Mouse (Mus musculus) G1E (cell line): Measurements from ENCODE around the gene Grik3. TPM values are rescaled to one million over a fixed set of nuclear protein-coding genes. Genes with fewer than 3 reads are reported as not detected.

Experiments
- ATAC-seq: 2 replicates; pipeline ENCODE4 v1.8.0; 2016; ENCODE audit warnings: mild to moderate bottlenecking; ENCODE audit not compliant: insufficient number of reproducible peaks, poor library complexity, low FRiP score, severe bottlenecking; ENCODE audit errors: extremely low read depth
- DNase-seq: peaks from one replicate; pipeline ENCODE4 v3.0.0; 2012; ENCODE audit warnings: low spot score
- H3K27me3 ChIP-seq: 2 replicates; pipeline ENCODE4 v1.6.1; 2012; ENCODE audit warnings: mild to moderate bottlenecking, low read length, inconsistent platforms; ENCODE audit not compliant: insufficient read depth
- H3K36me3 ChIP-seq: replicated peaks from 2 replicates; pipeline ENCODE3; 2012; ENCODE audit warnings: mild to moderate bottlenecking, inconsistent platforms
- H3K4me1 ChIP-seq: 2 replicates; pipeline ENCODE4 v1.6.1; 2012; ENCODE audit warnings: low read depth, low read length, inconsistent platforms, mixed read lengths; ENCODE audit not compliant: insufficient read depth
- H3K4me3 ChIP-seq: 2 replicates; pipeline ENCODE4 v1.5.1; 2012; ENCODE audit warnings: low read depth, mild to moderate bottlenecking, inconsistent platforms, low read length, moderate library complexity, mixed read lengths
- H3K9me3 ChIP-seq: replicated peaks from 2 replicates; pipeline ENCODE4 v1.6.1; 2012; ENCODE audit warnings: inconsistent platforms
- CTCF ChIP-seq: IDR thresholded peaks from 2 replicates; pipeline ENCODE4 v1.5.1; 2012; ENCODE audit warnings: low read depth, low read length, inconsistent platforms, mixed read lengths
- GATA1 ChIP-seq: IDR thresholded peaks from 2 replicates; pipeline ENCODE4 v1.6.1; 2012; ENCODE audit warnings: borderline replicate concordance, low read length, inconsistent platforms, mixed read lengths
- GATA2 ChIP-seq: IDR thresholded peaks from 2 replicates; pipeline ENCODE4 v1.6.1; 2012; ENCODE audit warnings: low read depth, low read length, inconsistent platforms, borderline replicate concordance
- POLR2AphosphoS5 ChIP-seq: IDR thresholded peaks from 2 replicates; pipeline ENCODE4 v1.6.1; 2012; ENCODE audit warnings: low read depth, low read length, inconsistent platforms; ENCODE audit not compliant: insufficient replicate concordance
- TAL1 ChIP-seq: conservative IDR thresholded peaks from 2 replicates; pipeline ENCODE4 v1.6.1; 2012; ENCODE audit warnings: low read depth, low read length, inconsistent platforms, mixed read lengths
- polyA plus RNA-seq: library from polyadenylated mRNA; stranded (reverse); fragments of >175 nt; gene quantifications from 2 replicates; pipeline ENCODE4 v1.2.3, GENCODE M21; 2012
- total RNA-seq, 2 experiments: library from RNA; stranded (forward) in 1 of 2; stranded (reverse) in 1 of 2; fragments of 200-1000 nt in 1 of 2; fragments of >200 nt in 1 of 2; fragmentation: Nextera tagmentation in 1 of 2; gene quantifications; 2 replicates each; pipeline ENCODE4 v1.2.3; 2014 to 2017

Grik3 gene
- total and polyA plus RNA-seq, 3 experiments, result 0.05 TPM; not detected in 2

DNA sequence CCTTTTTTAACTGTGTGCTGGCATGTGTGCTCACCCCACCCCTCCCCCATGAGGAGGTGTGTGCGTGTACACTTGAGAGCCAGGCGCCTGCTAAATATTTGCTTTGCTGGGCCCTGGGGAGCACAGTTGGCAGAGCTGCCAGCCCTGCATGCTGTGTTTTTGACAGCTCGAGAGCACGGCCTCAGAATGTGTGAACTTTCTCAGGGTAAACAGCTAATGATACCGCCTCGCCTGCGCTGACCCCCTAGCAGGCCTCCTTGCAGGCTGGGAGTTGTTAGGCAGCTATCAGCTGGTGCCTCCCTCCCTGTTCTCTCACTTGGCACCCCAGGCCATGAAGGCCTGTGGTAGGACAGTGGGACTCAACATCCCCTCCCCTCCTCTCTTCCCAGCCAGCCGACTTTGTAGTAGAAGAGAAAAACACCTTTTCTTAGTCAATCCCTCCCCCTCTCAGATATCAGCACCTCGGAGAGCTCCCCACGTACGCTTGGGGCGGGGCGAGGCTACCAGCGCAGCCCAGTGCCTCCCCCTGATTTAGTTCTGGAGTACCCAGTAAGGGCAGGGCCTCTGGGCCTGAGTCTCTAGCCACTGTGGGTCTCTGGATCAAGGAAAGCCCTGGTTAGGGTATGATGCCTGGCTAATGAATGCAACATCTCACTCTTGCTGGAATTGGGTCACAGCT lies 99.9 kb downstream of the Grik3 start:
- Histone ChIP-seq H3K4me3 (no peak overlapping the region; the same call in 1 of the 2 replicates), H3K9me3 (peaks cover 95% of the 10 kb centered on the region), H3K27me3 (no peaks in the 10 kb centered on the region), H3K36me3 (no peaks in the 10 kb centered on the region), H3K4me1 (no peaks in the 10 kb centered on the region)
- ATAC-seq, result no peak
- no peak for DNase-seq
- TF ChIP-seq TAL1 (no peak), POLR2AphosphoS5 (no peak), GATA1 (no peak), GATA2 (no peak), CTCF (no peak)

DNA sequence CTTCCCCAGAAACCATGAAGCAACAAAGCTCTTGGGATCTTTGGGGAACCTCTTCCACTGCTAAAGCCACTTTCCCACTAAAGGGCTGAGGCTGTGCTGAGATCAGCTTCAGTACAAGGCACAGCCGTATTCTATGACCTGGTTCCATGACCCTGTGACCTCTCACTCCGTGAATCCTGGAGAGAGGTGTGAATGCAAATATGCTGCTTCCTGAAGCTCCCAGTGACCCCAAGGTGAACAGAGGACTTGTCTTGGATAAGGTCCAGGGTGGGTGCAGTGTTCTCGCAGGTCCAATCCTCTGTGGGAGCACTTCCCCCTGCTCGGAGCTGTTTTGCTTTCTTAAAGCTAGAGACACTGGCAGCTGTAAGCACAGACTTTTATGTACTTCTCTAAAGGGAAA lies 102.2 kb downstream of the Grik3 start:
- no peak for DNase-seq
- H3K4me3 ChIP-seq, result no peak overlapping the region
- no peaks in the 10 kb centered on the region for H3K36me3 ChIP-seq
- H3K27me3 ChIP-seq, result no peaks in the 10 kb centered on the region
- peaks cover 96% of the 10 kb centered on the region for H3K9me3 ChIP-seq
- no peak for ATAC-seq
- no peaks in the 10 kb centered on the region for H3K4me1 ChIP-seq
- TF ChIP-seq GATA1 (no peak), GATA2 (no peak), CTCF (no peak), TAL1 (no peak), POLR2AphosphoS5 (no peak)

GRCm38 (mm10) chr4:125595011-125595410 lies 104.5 kb downstream of the Grik3 start:
- H3K36me3 ChIP-seq, result no peaks in the 10 kb centered on the region
- no peak for DNase-seq
- no peaks in the 10 kb centered on the region for H3K4me1 ChIP-seq
- H3K27me3 ChIP-seq, result no peaks in the 10 kb centered on the region
- no peak for TF ChIP-seq GATA2
- no peak for TF ChIP-seq GATA1
- no peak for TF ChIP-seq POLR2AphosphoS5
- TF ChIP-seq TAL1, result no peak
- TF ChIP-seq CTCF, result no peak
- ATAC-seq, result no peak
- peaks cover 96% of the 10 kb centered on the region for H3K9me3 ChIP-seq
- no peak overlapping the region for H3K4me3 ChIP-seq

- peaks cover 95% of the 10 kb centered on the region for H3K9me3 ChIP-seq
- H3K4me1 ChIP-seq, result no peaks in the 10 kb centered on the region
- no peak overlapping the region for H3K4me3 ChIP-seq
- ATAC-seq (no peak), DNase-seq (no peak)
- no peak for TF ChIP-seq CTCF
- H3K27me3 ChIP-seq, result no peaks in the 10 kb centered on the region
- H3K36me3 ChIP-seq, result no peaks in the 10 kb centered on the region
Observed at GRCm38 (mm10) chr4:125598677-125599076, 108.2 kb downstream of the Grik3 start.

DNA sequence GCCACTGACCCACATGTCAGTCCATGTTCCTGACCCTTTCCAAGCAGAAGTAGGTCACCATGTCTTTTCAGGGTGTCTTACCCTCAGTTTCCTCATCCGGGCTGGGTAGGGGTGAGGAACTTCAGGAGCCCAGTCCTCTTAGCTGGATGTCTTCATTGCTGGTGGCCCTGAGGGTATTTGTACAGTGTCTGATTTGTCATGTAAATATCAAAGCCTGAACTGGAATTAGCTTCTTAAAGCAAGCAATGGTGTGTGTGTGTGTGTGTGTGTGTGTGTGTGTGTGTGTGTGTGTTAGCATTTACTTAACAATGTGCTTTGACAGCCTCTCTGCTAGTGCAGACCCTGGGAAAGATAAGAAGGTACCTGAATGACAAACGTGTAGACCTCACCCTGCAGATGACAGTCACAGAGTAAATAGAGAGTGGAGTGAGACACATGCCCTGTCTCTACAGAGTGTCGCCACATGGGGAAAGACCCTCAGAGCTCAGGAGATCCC lies 109.1 kb downstream of the Grik3 start:
- Histone ChIP-seq H3K4me1 (no peaks in the 10 kb centered on the region), H3K4me3 (no peak overlapping the region), H3K36me3 (no peaks in the 10 kb centered on the region), H3K9me3 (peaks cover 95% of the 10 kb centered on the region), H3K27me3 (no peaks in the 10 kb centered on the region)
- no peak for ATAC-seq
- DNase-seq, result no peak
- TF ChIP-seq POLR2AphosphoS5 (no peak), CTCF (no peak), TAL1 (no peak), GATA2 (no peak), GATA1 (no peak)

DNA sequence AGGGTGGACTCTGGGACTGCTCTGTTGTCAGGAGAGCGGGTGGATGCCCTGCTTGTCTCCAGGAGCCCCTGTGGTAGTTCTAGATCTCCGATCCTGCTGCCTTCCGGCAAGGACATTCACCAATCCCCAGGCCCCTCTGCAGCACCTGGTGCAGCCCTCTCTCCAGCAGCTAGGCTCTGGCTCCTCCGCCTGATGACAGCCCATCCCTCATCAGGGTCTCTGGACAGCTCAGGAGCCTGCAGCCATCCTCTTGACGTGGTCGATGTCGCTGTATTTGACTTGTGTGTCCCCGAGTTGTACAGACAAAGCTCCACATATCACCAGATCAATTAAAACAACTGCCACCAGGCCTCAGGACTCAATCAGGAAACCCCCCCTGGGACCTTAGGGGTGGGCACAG lies 110.1 kb downstream of the Grik3 start:
- Histone ChIP-seq H3K9me3 (peaks cover 93% of the 10 kb centered on the region), H3K36me3 (no peaks in the 10 kb centered on the region), H3K4me1 (no peaks in the 10 kb centered on the region), H3K27me3 (no peaks in the 10 kb centered on the region), H3K4me3 (no peak overlapping the region)
- TF ChIP-seq CTCF (no peak), GATA2 (no peak), TAL1 (no peak), GATA1 (no peak), POLR2AphosphoS5 (no peak)
- DNase-seq, result no peak
- ATAC-seq, result no peak
